Mouse (Mus musculus): ENCODE results near the gene Opcml.
A peak's percentile ranks its signal among the peaks of the same experiment; 100 is the strongest.

The Opcml gene

DNA sequence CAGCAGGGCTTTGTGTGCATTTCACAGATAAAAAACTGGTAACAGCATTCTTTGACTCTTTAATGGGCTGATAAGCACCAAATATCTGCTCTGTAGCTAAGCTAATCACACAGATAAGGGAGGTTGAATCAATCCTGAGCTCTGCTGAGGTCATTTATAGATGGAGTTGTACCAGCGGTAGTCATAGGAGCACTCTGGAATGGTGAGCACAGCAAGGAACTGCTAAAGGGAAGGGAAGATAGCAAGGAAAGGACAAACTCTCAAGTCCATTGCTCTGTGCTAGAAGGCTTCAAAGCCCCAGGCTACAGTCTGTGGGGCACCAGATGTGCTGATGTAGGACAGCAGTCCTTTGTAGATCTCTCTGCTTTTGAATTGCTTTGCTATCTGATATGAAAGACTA, 529.2 kb downstream of the Opcml start:
- no peak for DNase-seq (ENCODE audit: low spot score)

- DNase-seq (ENCODE audit: low spot score), result no peak
These were observed 537.4 kb downstream of the Opcml start for GRCm38 (mm10) chr9:28327985-28328384.

DNA sequence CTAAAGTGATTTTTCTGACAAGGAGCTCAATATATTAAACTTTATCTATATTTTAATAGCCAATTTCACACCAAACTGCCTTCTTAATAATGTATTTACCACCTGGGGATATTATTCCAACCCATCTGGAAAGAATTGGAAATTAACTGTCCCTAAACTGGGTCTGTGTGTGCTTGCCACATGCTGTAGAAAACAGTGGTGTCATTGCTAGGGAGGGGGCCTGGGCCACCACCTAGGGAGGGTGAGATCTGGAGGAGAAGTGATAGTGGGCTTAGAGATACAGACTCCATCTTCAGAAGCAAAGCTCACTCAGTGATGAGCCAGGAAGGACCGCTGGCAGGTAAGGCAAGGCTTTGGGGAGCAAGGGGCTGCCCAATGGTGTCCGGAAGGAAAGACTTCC, 537.9 kb downstream of the Opcml start:
- DNase-seq (ENCODE audit: low spot score), result no peak

DNA sequence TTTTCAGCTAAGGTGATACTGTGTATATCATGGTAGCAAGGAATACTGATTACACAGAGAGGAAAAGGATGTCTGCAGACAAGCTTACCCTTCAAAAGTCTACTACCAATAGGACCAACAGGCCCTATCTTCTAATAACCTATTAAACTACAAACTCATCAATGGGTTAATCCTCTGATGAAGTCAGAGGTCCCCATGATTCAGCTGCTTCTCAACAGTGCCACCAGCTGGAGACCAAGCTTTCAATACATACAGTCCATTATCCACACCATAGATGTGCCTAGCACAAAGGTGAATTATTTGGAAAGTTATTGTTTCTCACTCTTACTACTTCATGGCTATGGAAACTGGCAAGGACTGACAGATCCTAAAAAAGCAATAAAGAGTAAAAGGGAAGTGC, 538.9 kb downstream of the Opcml start:
- DNase-seq (ENCODE audit: low spot score), result no peak

DNA sequence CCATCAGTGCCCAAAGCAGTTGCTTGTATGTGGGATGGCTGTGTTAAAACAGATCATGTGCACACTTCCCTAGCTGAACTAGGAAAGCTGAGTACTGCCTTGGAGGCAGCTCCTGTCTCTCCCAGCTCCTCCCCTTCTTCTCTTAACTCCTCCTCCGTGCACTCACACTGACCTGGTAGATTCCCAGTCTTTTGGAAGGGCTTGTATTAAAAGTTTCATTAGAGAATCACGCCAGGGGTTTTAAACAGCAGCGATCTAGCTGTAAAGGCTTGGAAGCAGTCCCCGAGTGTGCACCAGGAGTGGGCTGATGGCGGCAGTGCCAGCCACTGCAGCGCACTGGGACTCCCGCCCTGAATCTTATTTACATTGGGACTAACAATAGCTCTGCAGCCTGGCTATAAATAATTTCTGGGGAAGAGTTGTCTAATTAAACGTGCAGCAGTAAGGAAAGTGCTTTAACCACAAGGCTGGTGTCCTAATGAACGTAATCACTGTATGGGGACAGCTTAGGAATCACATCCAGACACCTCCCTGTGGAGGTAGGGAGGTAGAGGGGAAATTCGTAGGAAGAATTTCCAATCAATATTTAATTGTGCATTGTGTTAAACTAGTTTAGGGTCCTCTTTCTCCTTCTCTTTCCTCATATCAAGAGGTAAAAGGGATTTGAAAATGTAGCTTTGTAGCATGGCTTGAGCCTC, 546.1 kb downstream of the Opcml start:
- no peak for DNase-seq (ENCODE audit: low spot score)

DNA sequence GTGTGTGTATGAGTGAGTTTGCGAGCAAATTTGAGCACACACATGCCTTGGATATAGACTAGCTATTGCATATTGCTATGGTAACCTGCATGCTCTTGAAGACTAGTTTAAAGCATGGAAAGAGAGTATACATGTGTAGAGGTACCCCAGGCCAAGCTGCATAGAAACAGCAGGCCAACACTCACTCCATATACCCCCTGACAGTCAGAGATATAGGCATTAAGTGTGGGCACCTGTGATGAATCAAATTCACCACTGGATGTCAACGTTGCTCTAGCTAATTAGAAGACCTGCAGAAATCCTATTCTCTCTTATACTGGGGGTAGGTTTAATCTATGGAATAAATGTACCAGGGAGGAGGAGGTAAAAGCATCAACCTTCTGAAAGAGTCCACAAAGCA, 547.3 kb downstream of the Opcml start:
- DNase-seq (ENCODE audit: low spot score), result no peak

DNA sequence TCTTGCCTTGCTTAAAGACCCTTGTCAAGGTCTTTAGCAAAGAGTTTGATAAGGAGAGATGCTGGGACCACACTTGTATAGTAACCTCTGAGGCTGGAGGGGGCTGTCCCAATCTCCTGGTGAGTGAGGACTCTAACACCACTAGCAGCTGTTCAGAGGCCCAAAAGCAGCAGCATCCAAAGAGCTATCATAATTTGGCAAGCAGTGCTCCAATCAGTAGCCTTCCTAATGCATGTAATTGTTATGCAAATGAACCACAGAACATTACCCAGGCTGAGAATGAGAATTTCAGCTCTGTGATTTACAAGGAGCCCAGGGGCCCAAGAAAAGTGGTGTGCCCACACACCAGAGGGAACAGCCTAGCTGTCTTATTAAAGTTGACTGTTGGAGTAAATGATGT, 564.4 kb downstream of the Opcml start:
- no peak for DNase-seq (ENCODE audit: low spot score)

- DNase-seq (ENCODE audit: low spot score), result no peak
These were observed 567.4 kb downstream of the Opcml start for GRCm38 (mm10) chr9:28357946-28358345.

DNA sequence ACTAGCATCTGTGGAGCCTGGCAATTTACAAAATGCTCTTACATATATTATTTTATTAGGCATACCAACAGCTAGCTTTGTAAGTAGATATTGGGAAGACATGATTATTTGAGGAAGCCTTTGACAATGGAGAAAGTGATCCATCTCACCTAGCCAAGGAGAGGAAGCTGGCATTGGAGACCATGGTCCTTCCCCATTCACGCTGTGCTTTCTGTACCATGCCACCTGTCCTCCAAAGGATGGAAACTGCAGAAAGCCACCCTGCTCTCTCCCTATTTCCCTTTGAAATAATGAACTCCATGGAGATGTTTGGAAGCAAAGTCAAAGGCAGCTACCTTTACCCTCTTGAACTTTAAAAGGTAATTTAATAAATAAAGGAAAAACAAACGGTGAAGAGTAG, 570.1 kb downstream of the Opcml start:
- no peak for DNase-seq (ENCODE audit: low spot score)

- no peak for DNase-seq (ENCODE audit: low spot score)
These were observed 574.0 kb downstream of the Opcml start for GRCm38 (mm10) chr9:28364473-28365159.

DNA sequence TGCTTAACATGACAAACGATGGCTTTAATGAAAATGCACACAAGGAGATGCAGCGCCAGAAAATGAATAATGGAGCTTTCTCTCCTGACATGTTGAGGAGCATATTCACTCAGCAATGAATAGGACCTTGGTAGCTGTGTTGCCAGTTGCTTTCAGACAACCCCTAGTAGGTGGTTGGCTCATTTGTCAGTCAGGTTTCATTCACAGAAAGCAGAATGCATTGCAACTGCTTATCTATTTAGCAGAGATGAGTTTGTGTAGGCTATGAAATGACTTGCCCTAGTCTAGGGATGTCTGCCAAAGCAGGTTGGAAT, 574.5 kb downstream of the Opcml start:
- no peak for DNase-seq (ENCODE audit: low spot score)

GRCm38 (mm10) chr9:28386527-28387175, 596.1 kb downstream of the Opcml start:
- DNase-seq (ENCODE audit: low spot score), result no peak

DNA sequence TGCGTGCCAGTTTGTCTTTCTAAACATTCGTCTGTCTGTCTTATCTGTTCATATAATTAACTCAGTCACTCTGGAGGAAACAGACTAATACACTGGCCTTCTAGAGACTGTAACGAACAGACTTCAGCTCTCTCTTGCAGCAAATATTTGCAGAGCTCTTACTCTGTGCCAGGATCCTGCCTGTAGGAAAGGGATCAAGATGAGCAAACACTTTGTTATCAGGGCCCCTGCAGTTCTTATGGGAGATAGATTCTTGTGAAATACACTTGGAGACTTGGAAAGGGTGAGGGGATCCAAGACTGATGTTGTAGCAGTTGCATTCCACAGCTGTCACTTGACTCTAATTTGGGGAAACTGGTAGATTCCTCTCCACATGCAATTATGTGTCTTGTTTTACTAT, 604.6 kb downstream of the Opcml start:
- DNase-seq (ENCODE audit: low spot score), result no peak

- DNase-seq (ENCODE audit: low spot score), result no peak
These were observed 605.1 kb downstream of the Opcml start for GRCm38 (mm10) chr9:28395638-28396037.

DNA sequence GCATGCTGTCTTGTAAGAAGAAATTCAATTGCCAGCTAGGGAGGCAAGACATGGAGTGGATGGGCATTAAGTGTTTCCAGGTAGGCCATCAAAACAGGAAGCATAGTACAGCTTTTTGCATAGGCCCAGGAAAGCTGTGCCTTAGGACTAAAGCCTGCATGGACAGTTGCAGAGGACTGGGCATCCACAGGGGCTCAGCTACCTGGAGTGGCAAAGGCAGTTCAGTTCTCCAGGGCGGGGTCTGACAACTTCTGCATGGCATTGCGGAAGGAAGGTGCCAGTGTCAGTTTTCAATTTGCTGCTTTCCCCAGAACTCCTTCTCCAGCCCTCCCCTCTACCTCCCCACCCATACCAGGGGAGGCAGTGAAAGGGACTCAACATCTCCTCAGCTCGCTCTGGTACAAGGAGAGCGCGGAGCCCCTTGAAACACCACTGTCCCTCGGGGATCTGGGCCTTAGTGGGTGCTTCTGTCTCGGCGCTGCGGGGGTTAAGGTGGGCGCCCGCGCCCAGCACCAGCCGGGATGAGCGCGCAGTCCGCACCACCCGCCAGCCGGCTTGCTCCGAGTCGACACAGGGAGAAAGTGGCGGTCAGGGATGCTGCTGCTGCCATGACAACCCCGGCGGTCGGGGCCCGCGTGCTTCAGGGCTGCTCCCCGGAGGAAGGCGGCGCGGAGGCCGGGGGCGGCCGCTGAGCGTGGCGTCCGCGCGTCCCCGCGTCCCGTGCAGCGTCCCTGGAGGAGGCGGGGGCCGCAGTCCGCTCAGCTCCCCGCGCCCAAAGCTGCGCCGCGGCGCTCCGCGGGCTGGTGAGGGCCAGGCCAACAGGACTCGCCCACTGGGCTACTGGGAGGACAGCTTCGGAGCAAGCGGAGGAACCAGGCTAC, 612.4 kb downstream of the Opcml start:
- no peak for DNase-seq (ENCODE audit: low spot score)

- no peak for DNase-seq (ENCODE audit: low spot score)
These were observed 613.4 kb downstream of the Opcml start for GRCm38 (mm10) chr9:28403831-28404562.

DNA sequence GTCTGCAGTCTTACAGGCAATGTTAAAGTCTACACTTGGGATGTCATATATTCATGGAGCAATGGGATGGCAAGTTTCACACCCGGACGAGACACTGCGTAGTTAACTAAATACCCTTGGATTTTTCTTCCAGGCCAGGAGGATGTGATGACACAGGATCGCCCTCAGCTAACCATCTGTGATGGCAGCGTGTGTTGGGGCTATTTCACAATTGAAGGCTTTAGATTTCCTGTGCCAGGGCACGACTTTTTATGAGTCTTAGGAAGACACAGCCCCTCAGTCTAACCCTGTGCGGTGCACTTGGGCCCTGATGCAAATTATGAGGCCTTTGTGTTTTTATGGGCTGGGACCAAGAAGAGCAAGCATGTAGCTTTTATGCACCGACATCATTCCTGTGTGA, 614.0 kb downstream of the Opcml start:
- DNase-seq (ENCODE audit: low spot score), result no peak

- peak; percentile 11 for DNase-seq (ENCODE audit: low spot score)
These were observed 615.2 kb downstream of the Opcml start for GRCm38 (mm10) chr9:28405816-28406215.

- DNase-seq (ENCODE audit: low spot score), result no peak
These were observed 630.2 kb downstream of the Opcml start for GRCm38 (mm10) chr9:28420808-28421207.

GRCm38 (mm10) chr9:28423407-28423806, 632.8 kb downstream of the Opcml start:
- DNase-seq (ENCODE audit: low spot score), result no peak

GRCm38 (mm10) chr9:28432159-28432558, 641.6 kb downstream of the Opcml start:
- no peak for DNase-seq (ENCODE audit: low spot score)

- DNase-seq (ENCODE audit: low spot score), result no peak
These were observed 648.2 kb downstream of the Opcml start for GRCm38 (mm10) chr9:28438752-28439151.

Measured in ovary, postnatal 14 days (tissue).